Mouse (Mus musculus) midbrain, embryonic 14.5 days (tissue): Measurements from ENCODE around the gene Aldh1l1. TPM values are rescaled to one million over a fixed set of nuclear protein-coding genes. Genes with fewer than 3 reads are reported as not detected.
"Not testable (repeated sequence)": the region's sequence is repeated elsewhere in the genome, so short reads cannot be mapped to it uniquely, and the experiment has no call there.

Source experiments
- ATAC-seq: fragments of 200-750 bp; cut with Nextera tagmentation; 2 replicates; pipeline ENCODE4 v1.8.0; 2017; ENCODE audit warnings: moderate number of reproducible peaks, moderate library complexity; ENCODE audit not compliant: low FRiP score, low TSS enrichment
- DNase-seq: peaks from one replicate; pipeline ENCODE4 v3.0.0-alpha.2; 2015
- H3K27ac ChIP-seq: fragments of 300-500 bp; sonication (generic); replicated peaks from 2 replicates; pipeline ENCODE4 v1.5.1; 2014; ENCODE audit warnings: mild to moderate bottlenecking, low read depth, low read length, moderate library complexity
- H3K27me3 ChIP-seq: fragments of 300-500 bp; sonication (generic); 2 replicates; pipeline ENCODE4 v1.6.1; 2014; ENCODE audit warnings: low read length, control low read depth, mixed read lengths; ENCODE audit not compliant: control insufficient read depth, insufficient read depth
- H3K36me3 ChIP-seq: fragments of 300-500 bp; sonication (generic); 2 replicates; pipeline ENCODE4 v1.6.1; 2014; ENCODE audit warnings: low read length, control low read depth; ENCODE audit not compliant: control insufficient read depth, insufficient read depth
- H3K4me1 ChIP-seq: fragments of 300-500 bp; sonication (generic); 2 replicates; pipeline ENCODE4 v1.6.1; 2014; ENCODE audit warnings: mild to moderate bottlenecking, antibody characterized with exemption, low read length, control low read depth; ENCODE audit not compliant: control insufficient read depth, insufficient read depth
- H3K4me2 ChIP-seq: fragments of 300-500 bp; sonication (generic); 2 replicates; pipeline ENCODE4 v1.6.1; 2014; ENCODE audit warnings: mild to moderate bottlenecking, low read length, moderate library complexity
- H3K4me3 ChIP-seq: fragments of 300-500 bp; sonication (generic); replicated peaks from 2 replicates; pipeline ENCODE4 v1.5.1; 2014; ENCODE audit warnings: low read depth, low read length
- H3K9ac ChIP-seq: fragments of 300-500 bp; sonication (generic); replicated peaks from 2 replicates; pipeline ENCODE4 v1.6.1; 2014; ENCODE audit warnings: mild to moderate bottlenecking, low read length, moderate library complexity
- H3K9me3 ChIP-seq: fragments of 300-500 bp; sonication (generic); 2 replicates; pipeline ENCODE4 v1.6.1; 2016; ENCODE audit warnings: low read length, control low read depth, mixed read lengths; ENCODE audit not compliant: control insufficient read depth
- WGBS: fragments of 180-500 bp; shearing (Covaris S2); extraction: QIAGEN DNeasy Blood & Tissue Kit; methylation state at CpG from one replicate; pipeline ENCODE4 v1.1.7; 2014; 5-methylcytosine and 5-hydroxymethylcytosine counted together
- polyA plus RNA-seq: library from polyadenylated mRNA; unstranded; fragments of >200 nt; fragmentation: Nextera tagmentation; extraction: Ambion mirVana; gene quantifications from 2 replicates; pipeline ENCODE4 v1.2.1, GENCODE M21; 2014

Gene Aldh1l1
- polyA plus RNA-seq, 1 experiment from 2014 or later = 44.5 TPM

- H3K36me3 ChIP-seq, H3K27me3 ChIP-seq, ATAC-seq, H3K9me3 ChIP-seq, H3K4me3 ChIP-seq, H3K9ac ChIP-seq, H3K4me2 ChIP-seq, H3K27ac ChIP-seq, H3K4me1 ChIP-seq: not testable (repeated sequence)
- WGBS = 73% methylated on average over 3 of the region's 3 CpGs
- peak; percentile 27 for DNase-seq
Measured at GRCm38 (mm10) chr6:90632526-90632925, 146.3 kb downstream of the Aldh1l1 start.

- Histone ChIP-seq H3K27ac (no peak overlapping the region), H3K27me3 (no peaks in the 10 kb centered on the region), H3K4me2 (no peak overlapping the region), H3K9ac (no peak overlapping the region), H3K4me1 (no peaks in the 10 kb centered on the region), H3K36me3 (no peaks in the 10 kb centered on the region), H3K4me3 (no peak overlapping the region), H3K9me3 (no peaks in the 10 kb centered on the region)
- WGBS = 43% methylated on average over 4 of the region's 4 CpGs
- DNase-seq (no peak), ATAC-seq (no peak)
Measured at GRCm38 (mm10) chr6:90635081-90635480, 148.9 kb downstream of the Aldh1l1 start.

GRCm38 (mm10) chr6:90635611-90636010 lies 149.4 kb downstream of the Aldh1l1 start:
- Histone ChIP-seq H3K9me3 (no peaks in the 10 kb centered on the region), H3K27me3 (no peaks in the 10 kb centered on the region), H3K4me3 (no peak overlapping the region), H3K27ac (no peak overlapping the region), H3K4me1 (no peaks in the 10 kb centered on the region), H3K4me2 (no peak overlapping the region), H3K9ac (no peak overlapping the region), H3K36me3 (no peaks in the 10 kb centered on the region)
- ATAC-seq (no peak), DNase-seq (no peak)
- WGBS = 66% methylated on average over 3 of the region's 3 CpGs

GRCm38 (mm10) chr6:90643057-90643456 lies 156.8 kb downstream of the Aldh1l1 start:
- H3K4me1 ChIP-seq = no peaks in the 10 kb centered on the region
- no peak for DNase-seq
- H3K27me3 ChIP-seq = no peaks in the 10 kb centered on the region
- H3K9ac ChIP-seq = no peak overlapping the region
- no peaks in the 10 kb centered on the region for H3K36me3 ChIP-seq
- no peak overlapping the region for H3K4me3 ChIP-seq
- no peak for ATAC-seq
- 0 out of 2 replicates have a peak, but pooled peaks cover 3% of the 10 kb centered on the region for H3K9me3 ChIP-seq
- no peak overlapping the region for H3K4me2 ChIP-seq
- 92% methylated on average over 3 of the region's 3 CpGs for WGBS
- H3K27ac ChIP-seq = no peak overlapping the region

GRCm38 (mm10) chr6:90644965-90645364 lies 158.7 kb downstream of the Aldh1l1 start:
- H3K4me2 ChIP-seq = no peak overlapping the region
- DNase-seq (no peak), ATAC-seq (no peak)
- WGBS = 62% methylated on average over 4 of the region's 4 CpGs
- H3K27me3 ChIP-seq = no peaks in the 10 kb centered on the region
- no peaks in the 10 kb centered on the region for H3K4me1 ChIP-seq
- H3K27ac ChIP-seq = no peak overlapping the region
- no peak overlapping the region for H3K4me3 ChIP-seq
- no peak overlapping the region for H3K9ac ChIP-seq
- no peaks in the 10 kb centered on the region for H3K36me3 ChIP-seq
- H3K9me3 ChIP-seq = 0 out of 2 replicates have a peak, but pooled peaks cover 3% of the 10 kb centered on the region

- DNase-seq (no peak), ATAC-seq (no peak)
- no peak overlapping the region for H3K4me2 ChIP-seq
- H3K27ac ChIP-seq = no peak overlapping the region
- no peaks in the 10 kb centered on the region for H3K36me3 ChIP-seq
- H3K9me3 ChIP-seq = 0 out of 2 replicates have a peak, but pooled peaks cover 3% of the 10 kb centered on the region
- no peak overlapping the region for H3K9ac ChIP-seq
- H3K4me1 ChIP-seq = no peaks in the 10 kb centered on the region
- no peaks in the 10 kb centered on the region for H3K27me3 ChIP-seq
- H3K4me3 ChIP-seq = no peak overlapping the region
- 90% methylated on average over 6 of the region's 6 CpGs for WGBS
Measured at GRCm38 (mm10) chr6:90648391-90648790, 162.2 kb downstream of the Aldh1l1 start.

GRCm38 (mm10) chr6:90649279-90649678 lies 163.1 kb downstream of the Aldh1l1 start:
- H3K4me2 ChIP-seq = no peak overlapping the region
- no peak overlapping the region for H3K27ac ChIP-seq
- no peaks in the 10 kb centered on the region for H3K36me3 ChIP-seq
- no peak overlapping the region for H3K9ac ChIP-seq
- H3K4me3 ChIP-seq = no peak overlapping the region
- DNase-seq (no peak), ATAC-seq (no peak)
- WGBS = 72% methylated on average over 4 of the region's 4 CpGs
- no peaks in the 10 kb centered on the region for H3K27me3 ChIP-seq
- 0 out of 2 replicates have a peak, but pooled peaks cover 3% of the 10 kb centered on the region for H3K9me3 ChIP-seq
- H3K4me1 ChIP-seq = no peaks in the 10 kb centered on the region

Other genes starting within 250 kb of the Aldh1l1 start
- not detected in 2 replicates for gene Vmn1r54, start 240.1 kb upstream of the Aldh1l1 start, polyA plus RNA-seq
- not detected in 2 replicates for gene BC048671, start 185.2 kb upstream of the Aldh1l1 start, polyA plus RNA-seq
- 0.22 TPM in 1 of 2 replicates, not detected in the other for gene Chst13, start 161.2 kb upstream of the Aldh1l1 start, polyA plus RNA-seq
- not detected in 2 replicates for gene Uroc1, start 153.1 kb upstream of the Aldh1l1 start, polyA plus RNA-seq
- 15.3 and 16.2 TPM in 2 replicates for gene Zxdc, start 116.9 kb upstream of the Aldh1l1 start, polyA plus RNA-seq
- gene Cfap100, start 57.6 kb upstream of the Aldh1l1 start, polyA plus RNA-seq = 7.2 and 11.1 TPM in 2 replicates
- 13.9 and 14.2 TPM in 2 replicates for gene Klf15, start 23.9 kb upstream of the Aldh1l1 start, polyA plus RNA-seq
- 4.7 and 5.3 TPM in 2 replicates for gene Slc41a3, start 118.3 kb downstream of the Aldh1l1 start, polyA plus RNA-seq